In genomic region chr3:147089716-147090115, GRCm38 (mm10) we compare ENCODE assay signal across 27 mouse cellular contexts.
"Had no signal": no experiment of that assay in that cellular context is flagged by ENCODE, and none has a peak within 500 bp of the region (broad histone marks: within the 10 kb centered on the region; RNA-seq: fewer than 3 reads in every experiment).

No protein-coding gene starts in this region.

- H3K4me3 ChIP-seq: embryonic facial prominence, embryonic 10.5 days; embryonic facial prominence, embryonic 12.5 days; embryonic facial prominence, embryonic 13.5 days; embryonic facial prominence, embryonic 15.5 days; erythroblast, embryonic 14.5 days; forebrain, embryonic 10.5 days; forebrain, embryonic 12.5 days; forebrain, embryonic 13.5 days; forebrain, embryonic 15.5 days; gastrocnemius, adult 2 months had no signal

- DNase-seq: cerebellum, adult 2 months; cerebellum, adult 8-10 months; cerebellum, adult 9-10 months; cerebellum, adult 9-11 months; cerebellum, postnatal 10 days; cerebellum, postnatal 14 days; cerebellum, postnatal 25 days; cerebellum, postnatal 36 days; embryo, embryonic 11 days; forebrain, postnatal 0 days; gastrocnemius, adult 2 months; gastrocnemius, postnatal 10 days; gastrocnemius, postnatal 14 days; gastrocnemius, postnatal 25 days; gastrocnemius, postnatal 36 days; heart, adult 18-20 months had no signal

- H3K27me3 ChIP-seq: embryonic facial prominence, embryonic 12.5 days; embryonic facial prominence, embryonic 13.5 days; embryonic facial prominence, embryonic 15.5 days; forebrain, embryonic 13.5 days; forebrain, embryonic 15.5 days had no signal

- ATAC-seq: forebrain, embryonic 13.5 days; forebrain, embryonic 14.5 days; forebrain, embryonic 15.5 days; forebrain, embryonic 16.5 days; forebrain, postnatal 0 days had no signal

- H3K27ac ChIP-seq: embryonic facial prominence, embryonic 10.5 days; embryonic facial prominence, embryonic 12.5 days; embryonic facial prominence, embryonic 13.5 days; embryonic facial prominence, embryonic 15.5 days; forebrain, embryonic 10.5 days; forebrain, embryonic 12.5 days; forebrain, embryonic 13.5 days; forebrain, embryonic 15.5 days; gastrocnemius, adult 2 months had no signal

- H3K9ac ChIP-seq: embryonic facial prominence, embryonic 12.5 days; embryonic facial prominence, embryonic 13.5 days; embryonic facial prominence, embryonic 15.5 days; forebrain, embryonic 12.5 days; forebrain, embryonic 13.5 days; forebrain, embryonic 15.5 days; forebrain, postnatal 0 days had no signal

- H3K36me3 ChIP-seq: embryonic facial prominence, embryonic 10.5 days; embryonic facial prominence, embryonic 12.5 days; embryonic facial prominence, embryonic 13.5 days; embryonic facial prominence, embryonic 15.5 days; forebrain, embryonic 10.5 days; forebrain, embryonic 12.5 days; forebrain, embryonic 15.5 days had no signal

- H3K4me2 ChIP-seq: embryonic facial prominence, embryonic 12.5 days; embryonic facial prominence, embryonic 13.5 days; embryonic facial prominence, embryonic 15.5 days; forebrain, embryonic 12.5 days; forebrain, embryonic 13.5 days; forebrain, embryonic 15.5 days had no signal

- H3K4me1 ChIP-seq: embryonic facial prominence, embryonic 12.5 days; embryonic facial prominence, embryonic 15.5 days had no signal

- H3K9me3 ChIP-seq: embryonic facial prominence, embryonic 10.5 days; embryonic facial prominence, embryonic 12.5 days; embryonic facial prominence, embryonic 13.5 days; embryonic facial prominence, embryonic 15.5 days; forebrain, embryonic 10.5 days; forebrain, embryonic 12.5 days; forebrain, embryonic 13.5 days; forebrain, embryonic 15.5 days had no signal
